Mouse (Mus musculus) liver, embryonic 11.5 days (tissue): ENCODE results near the gene Tbx15. TPM values are rescaled to one million over a fixed set of nuclear protein-coding genes. Genes with fewer than 3 reads are reported as not detected.

Experiments used
- ATAC-seq: fragments of 200-750 bp; cut with Nextera tagmentation; replicated peaks from 2 replicates; pipeline ENCODE4 v1.8.0; 2017; ENCODE audit warnings: moderate number of reproducible peaks, mild to moderate bottlenecking, moderate TSS enrichment, moderate library complexity; ENCODE audit not compliant: low FRiP score
- DNase-seq: peaks from one replicate; pipeline ENCODE4 v3.0.0-alpha.2; 2017; ENCODE audit warnings: low spot score
- H3K27ac ChIP-seq: fragments of 300-500 bp; sonication (generic); 2 replicates; pipeline ENCODE4 v1.5.1; 2014; ENCODE audit warnings: mild to moderate bottlenecking, low read depth, low read length, control low read depth
- H3K27me3 ChIP-seq: fragments of 300-500 bp; sonication (generic); replicated peaks from 2 replicates; pipeline ENCODE4 v1.6.1; 2014; ENCODE audit warnings: low read length, mixed read lengths; ENCODE audit not compliant: control insufficient read depth, insufficient read depth
- H3K36me3 ChIP-seq: fragments of 300-500 bp; sonication (generic); 2 replicates; pipeline ENCODE4 v1.6.1; 2014; ENCODE audit warnings: mild to moderate bottlenecking, low read length, moderate library complexity, mixed read lengths; ENCODE audit not compliant: control insufficient read depth, insufficient read depth
- H3K4me1 ChIP-seq: fragments of 300-500 bp; sonication (generic); replicated peaks from 2 replicates; pipeline ENCODE4 v1.6.1; 2014; ENCODE audit warnings: low read length, mixed read lengths; ENCODE audit not compliant: control insufficient read depth, insufficient read depth
- H3K4me2 ChIP-seq: fragments of 300-500 bp; sonication (generic); 2 replicates; pipeline ENCODE4 v1.6.1; 2014; ENCODE audit warnings: mild to moderate bottlenecking, control low read depth, moderate library complexity
- H3K4me3 ChIP-seq: fragments of 300-500 bp; sonication (generic); 2 replicates; pipeline ENCODE4 v1.5.1; 2014; ENCODE audit warnings: low read depth, low read length, control low read depth
- H3K9ac ChIP-seq: fragments of 300-500 bp; sonication (generic); 2 replicates; pipeline ENCODE4 v1.6.1; 2014; ENCODE audit warnings: low read depth, low read length, control low read depth
- H3K9me3 ChIP-seq: fragments of 300-500 bp; sonication (generic); 2 replicates; pipeline ENCODE4 v1.6.1; 2016; ENCODE audit warnings: low read length, inconsistent platforms, mixed read lengths; ENCODE audit not compliant: control insufficient read depth
- WGBS: fragments of 180-500 bp; shearing (Covaris S2); extraction: QIAGEN DNeasy Blood & Tissue Kit; methylation state at CpG from one replicate; pipeline ENCODE4 v1.1.7; 2014; 5-methylcytosine and 5-hydroxymethylcytosine counted together
- polyA plus RNA-seq: library from polyadenylated mRNA; unstranded; fragments of >200 nt; fragmentation: Nextera tagmentation; extraction: Ambion mirVana; gene quantifications from 2 replicates; pipeline ENCODE4 v1.2.1, GENCODE M21; 2014

The Tbx15 gene
- polyA plus RNA-seq, 1 experiment from 2014 or later: 0.45 TPM

DNA sequence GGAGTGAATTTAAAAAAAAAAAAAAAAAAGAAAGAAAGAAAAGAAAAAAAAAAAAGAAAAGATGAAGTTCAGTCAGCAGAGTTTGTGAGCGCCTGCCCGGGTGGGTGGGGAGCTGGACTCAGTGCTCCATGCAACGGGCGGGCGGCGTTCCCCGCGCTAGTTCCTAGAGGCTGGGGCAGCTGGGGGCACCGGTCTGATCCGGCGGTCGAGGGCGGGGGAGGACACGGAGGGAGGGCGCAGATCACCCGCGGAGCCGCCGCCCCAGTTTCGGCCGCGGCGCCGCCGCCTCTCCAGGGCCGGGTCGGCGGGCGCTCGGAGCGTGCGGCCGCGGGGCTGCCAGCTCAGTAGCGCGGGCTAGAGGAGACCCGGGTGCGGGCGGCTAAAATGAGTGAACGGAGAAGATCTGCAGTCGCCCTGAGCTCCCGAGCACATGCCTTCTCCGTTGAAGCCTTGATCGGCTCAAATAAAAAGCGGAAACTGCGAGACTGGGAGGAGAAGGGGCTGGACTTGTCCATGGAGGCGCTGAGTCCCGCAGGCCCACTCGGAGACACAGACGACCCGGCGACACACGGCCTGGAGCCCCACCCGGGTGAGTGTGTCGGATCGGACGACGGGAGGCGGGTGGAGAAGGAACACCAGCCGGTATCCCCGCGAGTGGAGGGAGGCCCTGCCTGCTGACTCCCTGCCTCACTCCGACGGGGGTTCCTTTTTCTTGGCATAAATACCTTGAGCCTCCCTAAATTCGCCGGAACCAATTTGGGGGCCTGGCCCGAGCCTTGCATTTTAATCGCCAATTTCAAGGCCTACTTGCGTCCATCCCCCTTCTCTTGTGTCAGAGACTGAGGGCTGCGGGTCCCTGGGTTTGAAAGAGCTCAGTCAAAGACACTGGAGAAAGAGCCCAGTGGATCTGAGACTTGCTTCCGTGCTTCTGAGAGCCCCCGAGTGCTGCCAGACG, 13.6 kb downstream of the Tbx15 start:
- H3K9ac ChIP-seq: peak overlapping the region; percentile 25; the same call in 1 of the 2 replicates
- DNase-seq (peak; percentile 64), ATAC-seq (peak; percentile 32)
- peaks cover 3% of the 10 kb centered on the region for H3K4me1 ChIP-seq
- peak overlapping the region; percentile 38 for H3K4me3 ChIP-seq
- no peaks in the 10 kb centered on the region for H3K9me3 ChIP-seq
- under 1% methylated on average over 73 of the region's 73 CpGs for WGBS
- H3K27ac ChIP-seq: no peak overlapping the region
- H3K27me3 ChIP-seq: peaks cover 100% of the 10 kb centered on the region
- peak overlapping the region; percentile 67 for H3K4me2 ChIP-seq
- H3K36me3 ChIP-seq: no peaks in the 10 kb centered on the region

GRCm38 (mm10) chr3:99254559-99255151, 14.5 kb downstream of the Tbx15 start:
- Histone ChIP-seq H3K36me3 (no peaks in the 10 kb centered on the region), H3K9ac (no peak overlapping the region), H3K27me3 (peaks cover 99% of the 10 kb centered on the region), H3K4me2 (no peak overlapping the region), H3K27ac (no peak overlapping the region), H3K4me3 (no peak overlapping the region; the same call in 1 of the 2 replicates), H3K9me3 (no peaks in the 10 kb centered on the region), H3K4me1 (peaks cover 3% of the 10 kb centered on the region)
- peak; percentile 43 for DNase-seq
- WGBS: 3% methylated on average over 15 of the region's 15 CpGs
- no peak for ATAC-seq

- H3K4me1 ChIP-seq: peaks cover 3% of the 10 kb centered on the region
- H3K4me3 ChIP-seq: no peak overlapping the region
- peak; percentile 33 for DNase-seq
- WGBS: 10% methylated on average over 11 of the region's 11 CpGs
- peaks cover 96% of the 10 kb centered on the region for H3K27me3 ChIP-seq
- H3K36me3 ChIP-seq: no peaks in the 10 kb centered on the region
- H3K27ac ChIP-seq: no peak overlapping the region
- no peak for ATAC-seq
- no peak overlapping the region for H3K9ac ChIP-seq
- H3K4me2 ChIP-seq: no peak overlapping the region
- no peaks in the 10 kb centered on the region for H3K9me3 ChIP-seq
Measured at GRCm38 (mm10) chr3:99255411-99256365, 15.5 kb downstream of the Tbx15 start.

DNA sequence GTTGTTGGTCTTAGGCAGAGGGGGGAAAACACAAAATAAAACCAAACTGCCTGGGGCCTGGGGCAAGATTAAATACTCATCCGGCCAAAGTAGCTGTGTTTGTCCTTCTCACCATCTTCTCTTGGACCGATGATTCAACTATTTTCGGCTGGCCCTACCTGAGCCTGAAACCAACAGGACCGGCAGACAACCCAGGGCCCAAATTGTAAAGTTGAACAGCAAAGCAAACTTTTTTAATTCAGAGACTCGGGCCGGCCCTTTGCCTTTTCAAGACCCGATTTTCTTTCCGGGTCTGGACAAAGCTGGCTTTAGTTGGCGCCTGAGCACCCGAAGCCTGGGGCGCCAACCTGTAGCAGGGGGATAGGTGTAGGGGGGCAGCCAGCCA, 16.2 kb downstream of the Tbx15 start:
- 7% methylated on average over 11 of the region's 11 CpGs for WGBS
- peak; percentile 34 for DNase-seq
- H3K9ac ChIP-seq: no peak overlapping the region
- no peak for ATAC-seq
- no peak overlapping the region for H3K27ac ChIP-seq
- peaks cover 96% of the 10 kb centered on the region for H3K27me3 ChIP-seq
- no peaks in the 10 kb centered on the region for H3K36me3 ChIP-seq
- peaks cover 3% of the 10 kb centered on the region for H3K4me1 ChIP-seq
- no peak overlapping the region for H3K4me2 ChIP-seq
- no peak overlapping the region for H3K4me3 ChIP-seq
- no peaks in the 10 kb centered on the region for H3K9me3 ChIP-seq

DNA sequence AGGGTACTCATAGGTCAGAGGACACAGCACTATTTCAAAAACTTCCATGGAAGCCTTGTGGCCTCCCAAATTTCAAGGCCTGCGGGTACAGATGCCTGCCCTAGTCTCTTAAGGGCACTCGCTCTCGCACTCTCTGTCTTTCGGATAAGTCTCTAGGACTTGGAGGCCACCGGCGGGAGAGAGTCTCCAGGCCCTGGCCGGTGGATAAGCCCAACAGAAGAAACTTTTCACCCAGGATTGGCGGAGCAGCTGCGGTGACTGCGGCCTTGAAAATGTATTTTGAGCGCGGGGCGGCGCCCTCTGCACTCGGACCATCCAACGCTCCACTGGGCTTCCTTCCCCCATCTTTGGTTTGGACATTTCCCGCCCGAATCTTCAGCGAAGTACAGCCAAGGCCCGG, 16.6 kb downstream of the Tbx15 start:
- H3K27me3 ChIP-seq: peaks cover 96% of the 10 kb centered on the region
- H3K9me3 ChIP-seq: no peaks in the 10 kb centered on the region
- no peaks in the 10 kb centered on the region for H3K36me3 ChIP-seq
- 4% methylated on average over 20 of the region's 20 CpGs for WGBS
- no peak overlapping the region for H3K4me3 ChIP-seq
- no peak overlapping the region for H3K4me2 ChIP-seq
- H3K27ac ChIP-seq: no peak overlapping the region
- no peak overlapping the region for H3K9ac ChIP-seq
- peaks cover 3% of the 10 kb centered on the region for H3K4me1 ChIP-seq
- ATAC-seq: no peak
- no peak for DNase-seq

GRCm38 (mm10) chr3:99257586-99258577, 17.7 kb downstream of the Tbx15 start:
- DNase-seq (no peak), ATAC-seq (no peak)
- no peak overlapping the region for H3K27ac ChIP-seq
- peaks cover 3% of the 10 kb centered on the region for H3K4me1 ChIP-seq
- H3K4me2 ChIP-seq: no peak overlapping the region
- no peak overlapping the region for H3K9ac ChIP-seq
- no peaks in the 10 kb centered on the region for H3K36me3 ChIP-seq
- no peak overlapping the region for H3K4me3 ChIP-seq
- WGBS: 5% methylated on average over 29 of the region's 29 CpGs
- H3K27me3 ChIP-seq: peaks cover 96% of the 10 kb centered on the region
- H3K9me3 ChIP-seq: no peaks in the 10 kb centered on the region

DNA sequence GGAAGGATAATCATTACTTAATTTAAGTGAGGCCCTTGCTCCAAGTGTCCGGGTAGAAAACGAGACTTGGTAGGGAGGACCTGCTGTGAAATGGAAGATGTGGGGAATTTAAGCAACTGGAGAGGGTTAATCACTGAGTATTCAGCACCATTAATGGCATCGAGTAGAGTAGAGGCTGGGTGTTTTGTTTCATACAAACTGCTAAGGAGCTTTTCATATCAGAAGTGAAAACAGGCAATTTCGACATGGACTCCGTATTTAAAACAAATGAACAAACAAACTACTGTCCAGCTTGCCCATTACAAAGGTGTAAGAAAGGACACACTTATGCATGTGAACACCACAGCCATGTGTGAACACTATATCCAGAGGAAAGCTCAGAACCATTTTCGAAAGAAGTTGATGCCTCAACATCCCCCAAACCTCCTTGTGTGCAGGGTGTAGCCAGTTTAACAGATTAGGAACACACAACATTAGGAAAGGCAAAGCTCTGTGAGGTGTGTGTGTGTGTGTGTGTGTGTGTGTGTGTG, 19.6 kb downstream of the Tbx15 start:
- no peak overlapping the region for H3K4me3 ChIP-seq
- DNase-seq: no peak
- no peaks in the 10 kb centered on the region for H3K4me1 ChIP-seq
- H3K36me3 ChIP-seq: no peaks in the 10 kb centered on the region
- H3K27me3 ChIP-seq: peaks cover 94% of the 10 kb centered on the region
- H3K9me3 ChIP-seq: no peaks in the 10 kb centered on the region
- no peak overlapping the region for H3K4me2 ChIP-seq
- H3K9ac ChIP-seq: no peak overlapping the region
- H3K27ac ChIP-seq: no peak overlapping the region
- 15% methylated on average over 6 of the region's 6 CpGs for WGBS
- no peak for ATAC-seq
